Mouse (Mus musculus): ENCODE data around the gene Itpkb.

DNA sequence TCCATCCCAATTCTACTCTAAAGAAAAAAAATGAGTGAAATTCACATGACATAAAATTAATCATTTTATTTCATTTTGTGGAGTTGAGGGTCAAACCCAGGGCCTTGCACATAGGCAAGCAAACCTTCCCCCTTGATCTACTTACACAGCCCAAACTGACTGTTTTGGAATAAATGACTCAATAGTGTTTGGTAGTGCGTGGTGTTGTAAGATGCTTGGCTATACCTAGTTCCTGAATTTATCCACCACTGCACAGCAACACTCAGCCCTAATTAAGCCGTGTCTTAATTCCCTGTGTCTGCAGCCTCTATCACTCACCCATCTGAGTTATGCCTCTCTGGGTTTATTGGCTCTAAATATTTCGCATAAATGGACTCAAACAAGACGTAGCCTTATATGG, 30.0 kb upstream of the Itpkb start:
- TF ChIP-seq POLR2A (IDR thresholded peaks at IDR 0.05; ENCODE audit: borderline replicate concordance, extremely low read depth, insufficient read depth, insufficient read length, poor library complexity, severe bottlenecking) = no peak
- no peak for TF ChIP-seq CTCF (IDR thresholded peaks at IDR 0.05; ENCODE audit: borderline replicate concordance, extremely low read depth, insufficient read depth, insufficient read length)
